Mouse (Mus musculus): ENCODE measurements at regions not wholly inside any gene's neighbourhood (a gene's known extent, or its start where the extent isn't known, plus 50 kb on each side); places are given as distances from the start of the nearest gene placed in this dataset.

GRCm38 (mm10) chr11:71390616-71391015 lies 160.1 kb upstream of the Nlrp1b start:
- Histone ChIP-seq H3K9ac (ENCODE audit: control insufficient read depth, low read depth, low read length, poor library complexity, severe bottlenecking) (no peak overlapping the region), H3K4me3 (ENCODE audit: control insufficient read depth in 1 of 2, insufficient read depth in 1 of 2, low read depth in 2 of 2, low read length in 2 of 2) (no peak overlapping the region), H3K27me3 (ENCODE audit: control insufficient read depth in 1 of 2, insufficient read depth in 2 of 2, low read length in 2 of 2) (no peaks in the 10 kb centered on the region), H3K79me2 (ENCODE audit: control insufficient read depth, insufficient read depth, low read length, poor library complexity) (no peaks in the 10 kb centered on the region), H3K4me1 (ENCODE audit: control insufficient read depth in 1 of 2, insufficient read depth in 2 of 2, low read length in 2 of 2) (no peaks in the 10 kb centered on the region), H3K27ac (ENCODE audit: control insufficient read depth, low read depth, low read length) (no peak overlapping the region), H3K9me3 (replicated peaks; ENCODE audit: insufficient read depth, low read length) (no peaks in the 10 kb centered on the region), H3K36me3 (ENCODE audit: control insufficient read depth in 1 of 2, insufficient read depth in 2 of 2, low read length in 2 of 2) (no peaks in the 10 kb centered on the region)
- DNase-seq (ENCODE audit: low read depth, low spot score), result no peak
- TF ChIP-seq TCF12 (IDR thresholded peaks at IDR 0.05; ENCODE audit: low read depth, low read length) (no peak), TBP (IDR thresholded peaks at IDR 0.05; ENCODE audit: low read depth, low read length) (no peak), TAL1 (IDR thresholded peaks at IDR 0.05; ENCODE audit: low read length) (no peak), MYB (IDR thresholded peaks at IDR 0.05; ENCODE audit: low read depth, low read length) (no peak), RAD21 (IDR thresholded peaks at IDR 0.05; ENCODE audit: low read depth, low read length) (no peak), SMC3 (IDR thresholded peaks at IDR 0.05; ENCODE audit: low read depth, low read length) (no peak), POLR2A (IDR thresholded peaks at IDR 0.05; ENCODE audit: control insufficient read depth in 1 of 2, insufficient read depth in 1 of 2, low read depth in 1 of 2, low read length in 2 of 2, poor library complexity in 1 of 2) (no peak)

- no peak overlapping the region for H3K4me3 ChIP-seq (ENCODE audit: control insufficient read depth in 1 of 2, insufficient read depth in 1 of 2, low read depth in 2 of 2, low read length in 2 of 2)
- H3K27ac ChIP-seq (ENCODE audit: control insufficient read depth, low read depth, low read length), result no peak overlapping the region
- TF ChIP-seq MYB (IDR thresholded peaks at IDR 0.05; ENCODE audit: low read depth, low read length), result no peak
- no peak for TF ChIP-seq MAZ (IDR thresholded peaks at IDR 0.05; ENCODE audit: low read depth, low read length)
- TF ChIP-seq CHD2 (IDR thresholded peaks at IDR 0.05; ENCODE audit: low read length), result no peak
- TF ChIP-seq JUND (IDR thresholded peaks at IDR 0.05; ENCODE audit: low read depth, low read length), result no peak
- no peak for TF ChIP-seq SMC3 (IDR thresholded peaks at IDR 0.05; ENCODE audit: low read depth, low read length)
- TF ChIP-seq SIN3A (IDR thresholded peaks at IDR 0.05; ENCODE audit: low read length), result no peak
- TF ChIP-seq MEF2A (IDR thresholded peaks at IDR 0.05; ENCODE audit: extremely low read depth, insufficient replicate concordance, low read depth, low read length, poor library complexity, severe bottlenecking), result no peak
- no peak for TF ChIP-seq POLR2AphosphoS5 (IDR thresholded peaks at IDR 0.05; ENCODE audit: borderline replicate concordance, low read depth, low read length)
- no peak for TF ChIP-seq ZNF384 (IDR thresholded peaks at IDR 0.05; ENCODE audit: low read depth, low read length)
- TF ChIP-seq TBP (IDR thresholded peaks at IDR 0.05; ENCODE audit: low read depth, low read length), result no peak
- TF ChIP-seq GATA1 (IDR thresholded peaks at IDR 0.05; ENCODE audit: low read depth, low read length), result no peak
- no peak for TF ChIP-seq NRF1 (IDR thresholded peaks at IDR 0.05; ENCODE audit: insufficient read depth, low read depth, low read length, poor library complexity, severe bottlenecking)
- no peak for TF ChIP-seq MAFK (IDR thresholded peaks at IDR 0.05; ENCODE audit: borderline replicate concordance, low read depth, low read length)
- no peak for TF ChIP-seq ETS1 (IDR thresholded peaks at IDR 0.05; ENCODE audit: low read depth, low read length)
- no peak for TF ChIP-seq KAT2A (conservative IDR thresholded peaks at IDR 0.05; ENCODE audit: low read depth, low read length)
- no peak for DNase-seq (ENCODE audit: low read depth, low spot score)
- no peaks in the 10 kb centered on the region for H3K79me2 ChIP-seq (ENCODE audit: control insufficient read depth, insufficient read depth, low read length, poor library complexity)
- no peaks in the 10 kb centered on the region for H3K4me1 ChIP-seq (ENCODE audit: control insufficient read depth in 1 of 2, insufficient read depth in 2 of 2, low read length in 2 of 2)
- H3K9me3 ChIP-seq (replicated peaks; ENCODE audit: insufficient read depth, low read length), result no peaks in the 10 kb centered on the region
- H3K36me3 ChIP-seq (ENCODE audit: control insufficient read depth in 1 of 2, insufficient read depth in 2 of 2, low read length in 2 of 2), result no peaks in the 10 kb centered on the region
- H3K9ac ChIP-seq (ENCODE audit: control insufficient read depth, low read depth, low read length, poor library complexity, severe bottlenecking), result no peak overlapping the region
- no peaks in the 10 kb centered on the region for H3K27me3 ChIP-seq (ENCODE audit: control insufficient read depth in 1 of 2, insufficient read depth in 2 of 2, low read length in 2 of 2)
Measured at GRCm38 (mm10) chr11:71393406-71393805, 162.9 kb upstream of the Nlrp1b start.
